Mouse (Mus musculus) liver, embryonic 14.5 days (tissue): ENCODE data around the gene Zfp275. TPM values are rescaled to one million over a fixed set of nuclear protein-coding genes. Genes with fewer than 3 reads are reported as not detected.
"Not testable (repeated sequence)": the region's sequence is repeated elsewhere in the genome, so short reads cannot be mapped to it uniquely, and the experiment has no call there.

Experiments
- ATAC-seq: fragments of 200-750 bp; cut with Nextera tagmentation; 2 replicates; pipeline ENCODE4 v1.8.0; 2017; ENCODE audit warnings: moderate number of reproducible peaks, mild to moderate bottlenecking, moderate library complexity; ENCODE audit not compliant: insufficient read depth
- DNase-seq, 3 experiments: peaks; one replicate each; pipeline ENCODE4 v3.0.0-alpha.2; 2012 to 2013; ENCODE audit warnings: low read depth in 3 of 3, low spot score in 3 of 3
- H3K27ac ChIP-seq: fragments of 300-500 bp; sonication (generic); 2 replicates; pipeline ENCODE4 v1.5.1; 2014; ENCODE audit warnings: moderate library complexity, mild to moderate bottlenecking, control low read depth, inconsistent platforms
- H3K27me3 ChIP-seq: fragments of 300-500 bp; sonication (generic); 2 replicates; pipeline ENCODE4 v1.6.1; 2014; ENCODE audit warnings: mild to moderate bottlenecking, low read length, moderate library complexity; ENCODE audit not compliant: control insufficient read depth, insufficient read depth
- H3K36me3 ChIP-seq: fragments of 300-500 bp; sonication (generic); replicated peaks from 2 replicates; pipeline ENCODE4 v1.6.1; 2014; ENCODE audit warnings: low read depth; ENCODE audit not compliant: control insufficient read depth, insufficient read depth
- H3K4me1 ChIP-seq, 2 experiments: fragments of 200-500 bp in 1 of 2; fragments of 300-500 bp in 1 of 2; sonication (generic) in 1 of 2; replicated peaks; 2 replicates each; pipeline ENCODE4 v1.6.1; 2012 to 2014; ENCODE audit warnings: antibody characterized with exemption in 1 of 2, inconsistent platforms in 1 of 2, low read length in 1 of 2; ENCODE audit not compliant: control insufficient read depth in 2 of 2, insufficient read depth in 2 of 2
- H3K4me2 ChIP-seq: fragments of 300-500 bp; sonication (generic); 2 replicates; pipeline ENCODE4 v1.6.1; 2014; ENCODE audit warnings: low read depth, mild to moderate bottlenecking, control low read depth, moderate library complexity
- H3K4me3 ChIP-seq, 2 experiments: fragments of 200-500 bp in 1 of 2; fragments of 300-500 bp in 1 of 2; sonication (generic) in 1 of 2; 2 replicates each; pipeline ENCODE4 v1.5.1; 2012 to 2014; ENCODE audit warnings: low read depth in 2 of 2, low read length in 2 of 2, mild to moderate bottlenecking in 2 of 2, control low read depth in 1 of 2, inconsistent platforms in 1 of 2, moderate library complexity in 1 of 2; ENCODE audit not compliant: insufficient read depth in 1 of 2
- H3K9ac ChIP-seq: fragments of 300-500 bp; sonication (generic); replicated peaks from 2 replicates; pipeline ENCODE4 v1.6.1; 2014; ENCODE audit warnings: mild to moderate bottlenecking, control low read depth, moderate library complexity
- H3K9me3 ChIP-seq: fragments of 300-500 bp; sonication (generic); 2 replicates; pipeline ENCODE4 v1.6.1; 2016; ENCODE audit warnings: low read length, mixed read lengths; ENCODE audit not compliant: control insufficient read depth
- CTCF ChIP-seq: IDR thresholded peaks from 2 replicates; pipeline ENCODE4 v1.5.1; 2016; ENCODE audit warnings: antibody characterized with exemption, low read depth, control low read depth
- EP300 ChIP-seq: IDR thresholded peaks from 2 replicates; pipeline ENCODE4 v1.6.1; 2016; ENCODE audit warnings: antibody characterized with exemption, low read depth
- WGBS: fragments of 180-500 bp; shearing (Covaris S2); extraction: QIAGEN DNeasy Blood & Tissue Kit; methylation state at CpG from one replicate; pipeline ENCODE4 v1.1.7; 2014; ENCODE audit not compliant: insufficient replicate concordance; 5-methylcytosine and 5-hydroxymethylcytosine counted together
- polyA plus RNA-seq, 2 experiments: library from polyadenylated mRNA; depleted of rRNA in 1 of 2; stranded (reverse) in 1 of 2; unstranded in 1 of 2; fragments of >200 nt; fragmentation: Nextera tagmentation in 1 of 2; extraction: Ambion mirVana in 1 of 2; gene quantifications; 2 replicates each; pipeline versions ENCODE4 v1.2.1 to v1.2.3; 2012 to 2014

Gene Zfp275
- 2.5 and 3.1 TPM in 2 replicates for polyA plus RNA-seq (2012; rRNA removed)
- 1.9 and 2.2 TPM in 2 replicates for polyA plus RNA-seq (2014; fragmentation: Nextera tagmentation; extraction: Ambion mirVana)

DNA sequence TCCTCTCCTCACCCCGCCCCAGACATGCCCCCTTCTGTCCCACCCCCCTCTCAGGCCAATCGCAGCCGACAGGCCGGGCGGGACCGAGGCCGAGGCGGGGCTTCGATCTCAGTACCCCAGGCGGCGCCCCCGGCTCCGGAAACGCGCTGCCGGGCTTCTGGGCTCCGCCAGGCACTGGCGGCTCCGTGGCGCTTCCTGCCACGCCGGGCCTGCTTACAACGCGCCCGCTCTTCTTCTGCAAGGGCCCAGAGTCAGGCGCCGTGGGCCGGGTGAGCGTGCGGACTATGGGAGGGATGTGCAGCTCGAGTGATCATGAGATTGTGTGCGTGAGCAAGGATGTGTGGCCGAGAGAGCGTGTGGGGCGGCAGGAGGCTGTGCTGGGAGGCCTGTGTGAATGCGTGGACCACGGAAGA is at the start of gene Zfp275:
Zfp275 (plus strand) TSS at position 139 of the 413 bp plus-strand sequence.
- DNase-seq (peak in 2 of 3 experiments; percentile 28 to 31), ATAC-seq (peak; percentile 77)
- H3K4me1 ChIP-seq, result peaks cover 0 to 7% of the 10 kb centered on the region in 2 experiments; a peak in 2 of 4 replicates
- H3K9ac ChIP-seq, result peak within 1 kb of the TSS; percentile 52
- TF ChIP-seq EP300 (no peak), CTCF (no peak)
- no peaks in the 10 kb centered on the region for H3K36me3 ChIP-seq
- H3K27me3 ChIP-seq, result no peaks in the 10 kb centered on the region; the same call in 1 of the 2 replicates
- WGBS, result 15% methylated on average over 37 of the region's 37 CpGs
- peak within 1 kb of the TSS; percentile 48 to 61 for H3K4me3 ChIP-seq
- H3K9me3 ChIP-seq, result no peaks in the 10 kb centered on the region
- no peak within 1 kb of the TSS for H3K27ac ChIP-seq
- peak within 1 kb of the TSS; percentile 59 for H3K4me2 ChIP-seq

DNA sequence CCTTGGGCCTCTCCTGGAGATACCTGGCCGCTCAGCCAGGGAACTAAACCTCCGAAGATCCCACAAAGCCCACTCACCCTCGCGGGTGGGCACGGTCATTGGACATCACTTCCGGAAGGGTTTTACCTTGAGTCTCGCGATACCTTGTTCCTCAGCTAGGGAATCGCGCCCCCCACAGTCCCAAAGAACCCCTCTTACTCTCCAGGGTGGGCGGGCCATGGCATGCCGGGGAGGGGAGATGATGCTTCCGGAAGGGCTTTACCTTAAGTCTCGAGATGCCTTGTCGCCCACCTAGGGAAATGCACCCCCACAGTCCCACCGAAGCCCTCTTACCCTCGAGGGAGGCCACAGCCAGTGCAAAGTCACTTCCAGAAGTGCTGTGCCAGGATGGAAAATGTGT is 49.5 kb upstream of the Zfp275 start, which contains the start of the genes Xlr5a and Xlr5c:
Xlr5a (minus strand) TSS at position 101 of the 400 bp plus-strand sequence.
Xlr5c (minus strand) TSS at position 101 of the 400 bp plus-strand sequence.
- not testable (repeated sequence) for H3K4me3 ChIP-seq, H3K9me3 ChIP-seq, H3K4me2 ChIP-seq, H3K9ac ChIP-seq, H3K4me1 ChIP-seq, ATAC-seq, H3K27ac ChIP-seq, DNase-seq, H3K36me3 ChIP-seq, H3K27me3 ChIP-seq
- WGBS, result 72% methylated on average over 12 of the region's 17 CpGs

DNA sequence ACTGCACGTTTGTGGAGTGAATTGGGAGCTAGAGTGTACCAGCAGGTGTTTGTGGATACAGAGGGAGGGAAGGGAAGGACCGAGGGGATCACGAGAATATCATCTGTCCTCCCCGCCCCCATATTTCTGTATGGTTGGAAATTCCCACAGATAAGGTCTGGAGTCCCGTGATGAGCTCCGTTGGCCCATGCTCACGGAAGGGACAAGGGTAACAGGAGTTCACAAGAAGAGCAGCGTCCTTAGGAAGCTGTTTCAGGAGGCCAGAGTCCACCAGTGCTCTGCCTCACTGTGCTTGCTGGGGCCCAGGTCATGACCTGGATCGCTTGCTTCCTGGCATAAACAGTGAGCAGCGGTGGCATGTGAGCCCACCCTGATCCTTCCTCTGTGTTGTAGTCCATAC is 46.7 kb upstream of the Zfp275 start:
- not testable (repeated sequence) for H3K4me3 ChIP-seq, H3K9ac ChIP-seq, H3K27ac ChIP-seq, H3K4me2 ChIP-seq, H3K9me3 ChIP-seq, H3K36me3 ChIP-seq, ATAC-seq, H3K4me1 ChIP-seq, H3K27me3 ChIP-seq, DNase-seq
- 47% methylated on average over 7 of the region's 10 CpGs for WGBS

DNA sequence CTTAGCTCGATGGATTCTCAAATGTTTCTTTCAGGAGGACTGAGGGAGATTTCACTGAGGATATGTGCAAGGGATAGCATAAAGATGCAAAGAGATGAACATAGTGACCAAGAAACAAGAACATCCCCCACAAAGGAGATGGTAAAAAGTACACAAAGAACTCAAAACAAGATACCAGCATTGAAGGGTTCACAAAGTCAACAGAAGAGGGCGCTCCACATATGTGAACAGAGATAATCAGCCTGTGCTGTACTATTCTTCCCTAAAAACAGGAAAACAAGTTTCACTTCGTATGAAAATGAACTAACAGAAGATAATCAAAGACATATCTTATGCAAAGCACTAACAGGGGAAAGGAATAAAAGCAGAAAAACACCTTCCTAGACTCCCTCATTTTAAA is 29.9 kb upstream of the Zfp275 start:
- TF ChIP-seq CTCF (peak; percentile 34; the same call in 1 of the 2 replicates), EP300 (no peak)
- H3K27me3 ChIP-seq, result no peaks in the 10 kb centered on the region

DNA sequence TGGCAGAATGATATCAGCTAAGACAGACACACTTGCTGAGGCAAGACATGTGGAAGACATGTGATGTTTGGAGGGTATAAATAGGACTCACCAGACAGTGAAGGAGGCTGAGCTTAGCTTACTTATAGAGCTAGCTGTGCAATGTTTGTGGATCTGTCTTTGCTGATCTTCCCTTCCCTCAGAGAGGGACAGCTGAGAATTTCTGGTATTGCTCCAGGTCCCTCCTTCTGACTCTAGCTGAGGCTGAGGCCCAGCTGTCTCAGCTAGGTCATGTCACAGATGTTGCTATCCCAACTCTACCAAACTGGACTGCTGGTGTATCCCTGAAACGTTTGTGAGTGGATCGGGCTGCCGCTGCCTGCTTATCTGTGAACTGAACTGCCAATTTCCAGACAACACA is 21.4 kb upstream of the Zfp275 start:
- H3K9ac ChIP-seq, result no peak overlapping the region
- H3K27me3 ChIP-seq, result no peaks in the 10 kb centered on the region
- ATAC-seq (no peak), DNase-seq (no peak)
- H3K27ac ChIP-seq, result no peak overlapping the region
- no peaks in the 10 kb centered on the region for H3K4me1 ChIP-seq
- 50% methylated on average over 3 of the region's 3 CpGs for WGBS
- H3K36me3 ChIP-seq, result no peaks in the 10 kb centered on the region
- no peak for TF ChIP-seq CTCF
- TF ChIP-seq EP300, result no peak
- H3K4me3 ChIP-seq, result no peak overlapping the region
- H3K4me2 ChIP-seq, result no peak overlapping the region
- H3K9me3 ChIP-seq, result no peaks in the 10 kb centered on the region

More for the DNA sequence above, 29.9 kb upstream of the Zfp275 start:
- ATAC-seq (no peak), DNase-seq (peak in 2 of 3 experiments; percentile 1 to 9)
- Histone ChIP-seq H3K4me3 (no peak overlapping the region), H3K9me3 (no peaks in the 10 kb centered on the region), H3K9ac (no peak overlapping the region), H3K27ac (no peak overlapping the region), H3K4me1 (no peaks in the 10 kb centered on the region), H3K36me3 (no peaks in the 10 kb centered on the region), H3K4me2 (no peak overlapping the region)
- WGBS, result 18% methylated on average over 3 of the region's 3 CpGs
